Mouse (Mus musculus) CH12.LX (cell line): ENCODE measurements at regions not wholly inside any gene's neighbourhood (a gene's known extent, or its start where the extent isn't known, plus 50 kb on each side); places are given as distances from the start of the nearest gene placed in this dataset.

ENCODE experiments used
- DNase-seq: peaks from one replicate; pipeline ENCODE4 v3.0.0-alpha.2; 2013; ENCODE audit errors: extremely low read depth
- H3K27ac ChIP-seq: 2 replicates; pipeline ENCODE4 v1.5.1; 2012; ENCODE audit warnings: low read depth, mild to moderate bottlenecking, control low read depth, moderate library complexity; ENCODE audit not compliant: insufficient read depth
- H3K27me3 ChIP-seq: replicated peaks from 2 replicates; pipeline ENCODE3; 2012; ENCODE audit warnings: inconsistent platforms
- H3K36me3 ChIP-seq, 2 experiments: replicated peaks in 1 of 2; 2 replicates each; pipeline versions ENCODE3 to v1.6.1; 2012; ENCODE audit warnings: inconsistent platforms in 1 of 2, low read length in 1 of 2, mild to moderate bottlenecking in 1 of 2, mixed read lengths in 1 of 2, moderate library complexity in 1 of 2; ENCODE audit not compliant: control insufficient read depth in 1 of 2, insufficient read depth in 1 of 2
- H3K4me1 ChIP-seq, 2 experiments: 2 replicates each; pipeline ENCODE4 v1.6.1; 2012; ENCODE audit warnings: inconsistent platforms in 1 of 2, moderate library complexity in 1 of 2; ENCODE audit not compliant: insufficient read depth in 2 of 2, control insufficient read depth in 1 of 2
- H3K4me2 ChIP-seq: 2 replicates; pipeline ENCODE4 v1.6.1; 2012; ENCODE audit warnings: low read depth, mild to moderate bottlenecking, control low read depth; ENCODE audit not compliant: poor library complexity, insufficient read depth, severe bottlenecking
- H3K4me3 ChIP-seq, 3 experiments: fragments of 150-350 bp in 1 of 3; sonication (generic) in 1 of 3; replicated peaks in 1 of 3; 2 replicates each; pipeline versions ENCODE3 to v1.5.1; 2011 to 2012; ENCODE audit warnings: low read depth in 2 of 3, low read length in 2 of 3, mild to moderate bottlenecking in 2 of 3, moderate library complexity in 2 of 3, control low read depth in 1 of 3, improper control_type of control experiment in 1 of 3, inconsistent platforms in 1 of 3, mixed read lengths in 1 of 3; ENCODE audit not compliant: poor library complexity in 1 of 3
- H3K79me2 ChIP-seq: replicated peaks from 2 replicates; pipeline ENCODE4 v1.6.1; 2012; ENCODE audit warnings: mild to moderate bottlenecking, moderate library complexity; ENCODE audit not compliant: control insufficient read depth, poor library complexity, insufficient read depth, severe bottlenecking; ENCODE audit errors: extremely low read depth
- H3K9ac ChIP-seq: 2 replicates; pipeline ENCODE4 v1.6.1; 2012; ENCODE audit warnings: low read depth, mild to moderate bottlenecking, control low read depth, moderate library complexity; ENCODE audit not compliant: insufficient read depth
- H3K9me3 ChIP-seq: replicated peaks from 2 replicates; pipeline ENCODE3; 2012; ENCODE audit warnings: low read length, inconsistent platforms, mixed read lengths
- CHD2 ChIP-seq: IDR thresholded peaks from 2 replicates; pipeline ENCODE4 v1.6.1; 2011; ENCODE audit warnings: low read length, improper control_type of control experiment
- ELF1 ChIP-seq: IDR thresholded peaks from 2 replicates; pipeline ENCODE4 v1.6.1; 2014; ENCODE audit warnings: low read depth, mild to moderate bottlenecking, inconsistent platforms, low read length, improper control_type of control experiment
- EP300 ChIP-seq: IDR thresholded peaks from 2 replicates; pipeline ENCODE4 v1.6.1; 2011; ENCODE audit warnings: low read length, improper control_type of control experiment
- HCFC1 ChIP-seq: IDR thresholded peaks from 2 replicates; pipeline ENCODE4 v1.6.1; 2012; ENCODE audit warnings: low read depth, mild to moderate bottlenecking, inconsistent platforms, low read length, improper control_type of control experiment
- JUND ChIP-seq: conservative IDR thresholded peaks from 2 replicates; pipeline ENCODE4 v1.6.1; 2011; ENCODE audit warnings: low read depth, low read length, improper control_type of control experiment
- KAT2A ChIP-seq: IDR thresholded peaks from 2 replicates; pipeline ENCODE4 v1.6.1; 2012; ENCODE audit warnings: low read length, improper control_type of control experiment, inconsistent platforms; ENCODE audit not compliant: insufficient replicate concordance
- MAFK ChIP-seq: IDR thresholded peaks from 2 replicates; pipeline ENCODE4 v1.6.1; 2011; ENCODE audit warnings: low read length, improper control_type of control experiment; ENCODE audit not compliant: insufficient replicate concordance
- MAX ChIP-seq: IDR thresholded peaks from 2 replicates; pipeline ENCODE4 v1.6.1; 2011; ENCODE audit warnings: low read length, improper control_type of control experiment
- MAZ ChIP-seq: IDR thresholded peaks from 2 replicates; pipeline ENCODE4 v1.6.1; 2012; ENCODE audit warnings: low read depth, mild to moderate bottlenecking, inconsistent platforms, low read length, improper control_type of control experiment, moderate library complexity
- PAX5 ChIP-seq: IDR thresholded peaks from 2 replicates; pipeline ENCODE4 v1.6.1; 2012; ENCODE audit warnings: low read length, inconsistent platforms, mixed read lengths
- POLR2AphosphoS2 ChIP-seq: IDR thresholded peaks from 2 replicates; pipeline ENCODE4 v1.6.1; 2011; ENCODE audit warnings: low read depth, low read length, improper control_type of control experiment
- RAD21 ChIP-seq: IDR thresholded peaks from 2 replicates; pipeline ENCODE4 v1.6.1; 2011; ENCODE audit warnings: low read depth, mild to moderate bottlenecking, low read length, improper control_type of control experiment, moderate library complexity
- TCF12 ChIP-seq: IDR thresholded peaks from 2 replicates; pipeline ENCODE4 v1.6.1; 2014; ENCODE audit warnings: low read depth, mild to moderate bottlenecking, inconsistent platforms, low read length, improper control_type of control experiment
- UBTF ChIP-seq: IDR thresholded peaks from 2 replicates; pipeline ENCODE4 v1.6.1; 2012; ENCODE audit warnings: low read depth, mild to moderate bottlenecking, inconsistent platforms, low read length, improper control_type of control experiment, moderate library complexity
- ZC3H11A ChIP-seq: IDR thresholded peaks from 2 replicates; pipeline ENCODE4 v1.6.1; 2012; ENCODE audit warnings: low read depth, mild to moderate bottlenecking, inconsistent platforms, low read length, improper control_type of control experiment
- dilution Hi-C: fragments of 300-500 bp; cut with MboI; formaldehyde crosslinking; loops from 2 replicates; pipeline ENCODE4 v1.14.3; 2020; ENCODE audit warnings: low sequenced_read_pairs; ENCODE audit not compliant: extremely low pct_unique_long_range_greater_than_20kb, extremely low pct_ligation_motif_present
- in situ Hi-C: fragments of 300-500 bp; cut with MboI; formaldehyde crosslinking; loops from 3 replicates; pipeline ENCODE4 v1.14.3; 2019; ENCODE audit warnings: low sequenced_read_pairs, low pct_ligation_motif_present, low pct_unique_long_range_greater_than_20kb, mixed read lengths

DNA sequence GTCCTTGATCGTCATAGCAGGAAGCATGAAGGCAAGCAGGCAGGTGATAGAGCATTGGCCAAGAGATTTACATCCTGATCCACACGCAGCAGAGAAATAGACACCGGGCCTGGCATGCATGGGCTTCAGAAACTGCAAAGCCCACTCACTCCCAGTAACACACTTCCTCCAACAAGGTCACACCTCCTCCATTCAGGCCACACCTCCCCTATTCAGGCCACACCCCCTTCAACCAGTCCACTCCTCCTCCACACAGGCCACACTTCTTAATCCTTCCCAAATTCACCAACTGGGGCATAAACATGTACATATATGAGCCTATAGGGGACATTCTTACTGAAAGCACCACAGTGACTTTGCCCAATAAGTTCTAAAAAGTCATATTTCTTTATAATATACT lies 125.3 kb upstream of the Phyhipl start:
- Histone ChIP-seq H3K79me2 (no peaks in the 10 kb centered on the region), H3K27me3 (no peaks in the 10 kb centered on the region), H3K36me3 (no peaks in the 10 kb centered on the region), H3K4me2 (no peak overlapping the region), H3K4me1 (no peaks in the 10 kb centered on the region), H3K27ac (no peak overlapping the region), H3K4me3 (no peak overlapping the region), H3K9me3 (peaks cover 69% of the 10 kb centered on the region), H3K9ac (no peak overlapping the region)
- TF ChIP-seq JUND (no peak), KAT2A (no peak), PAX5 (no peak)
- dilution Hi-C loops = no loop called here
- in situ Hi-C loops = no loop called here
- no peak for DNase-seq

DNA sequence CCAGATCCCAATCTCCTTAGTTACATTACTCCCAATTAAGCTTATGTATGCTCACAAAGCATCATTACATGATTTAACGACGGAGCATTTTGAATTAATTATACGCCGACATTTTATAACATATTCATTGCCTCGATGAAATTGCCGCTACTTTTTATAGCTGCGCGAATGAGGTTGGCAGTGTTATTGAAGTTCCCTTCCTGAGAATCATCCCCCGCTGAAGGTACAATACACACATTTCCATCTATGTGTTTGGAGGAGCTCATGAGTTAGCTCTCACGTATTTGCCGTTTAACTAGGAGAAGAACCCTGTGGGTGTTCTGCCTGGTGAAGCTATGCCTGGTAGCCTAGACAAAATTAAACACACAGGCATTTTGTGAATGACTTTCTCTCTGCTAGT lies 122.8 kb upstream of the Phyhipl start:
- Histone ChIP-seq H3K9me3 (peaks cover 65% of the 10 kb centered on the region), H3K9ac (no peak overlapping the region), H3K4me2 (no peak overlapping the region), H3K4me3 (no peak overlapping the region), H3K27ac (no peak overlapping the region), H3K27me3 (no peaks in the 10 kb centered on the region), H3K4me1 (no peaks in the 10 kb centered on the region), H3K79me2 (no peaks in the 10 kb centered on the region), H3K36me3 (no peaks in the 10 kb centered on the region)
- DNase-seq = no peak
- dilution Hi-C loops (no loop called here), in situ Hi-C loops (no loop called here)
- TF ChIP-seq MAZ (no peak), TCF12 (no peak)

DNA sequence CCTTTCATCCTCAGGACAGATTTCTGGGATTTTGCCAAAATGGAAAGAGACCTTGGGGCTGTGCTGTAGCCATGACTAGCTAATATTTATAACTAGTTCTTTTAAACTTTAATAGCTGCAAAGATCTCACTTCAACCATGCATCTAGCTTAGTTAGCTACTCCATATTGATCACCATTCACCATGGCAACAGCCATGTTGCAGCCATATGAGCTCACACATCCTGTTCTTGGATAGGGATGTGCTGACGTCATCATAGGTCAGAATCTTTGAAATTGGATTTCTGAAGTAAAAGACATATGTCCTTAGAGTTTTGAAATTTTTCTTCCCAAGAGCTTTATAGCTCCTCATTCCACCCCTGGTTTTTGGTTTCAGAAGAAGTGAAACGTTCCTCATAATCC lies 118.8 kb upstream of the Phyhipl start:
- Histone ChIP-seq H3K4me3 (no peak overlapping the region), H3K27me3 (no peaks in the 10 kb centered on the region), H3K36me3 (no peaks in the 10 kb centered on the region), H3K4me2 (no peak overlapping the region), H3K9me3 (peaks cover 49% of the 10 kb centered on the region), H3K4me1 (no peaks in the 10 kb centered on the region), H3K79me2 (no peaks in the 10 kb centered on the region), H3K9ac (no peak overlapping the region)
- DNase-seq = no peak
- dilution Hi-C loops = no loop called here
- no peak for TF ChIP-seq MAFK
- no peak for TF ChIP-seq CHD2
- no peak for TF ChIP-seq ZC3H11A
- no peak for TF ChIP-seq MAZ
- no peak for TF ChIP-seq ELF1
- TF ChIP-seq TCF12 = no peak
- no peak for TF ChIP-seq JUND
- TF ChIP-seq MAX = no peak
- TF ChIP-seq UBTF = no peak
- TF ChIP-seq POLR2AphosphoS2 = no peak
- TF ChIP-seq HCFC1 = no peak
- TF ChIP-seq RAD21 = no peak
- TF ChIP-seq EP300 = no peak
- TF ChIP-seq, all 38 proteins: peak for 0
- in situ Hi-C loops = no loop called here
- H3K27ac ChIP-seq = no peak overlapping the region
